Mouse (Mus musculus) small intestine, adult 2 months (tissue): ENCODE data around the gene Yju2.

ENCODE experiments used
- CTCF ChIP-seq: fragments of 200-500 bp; IDR thresholded peaks from 2 replicates; pipeline ENCODE4 v1.5.1; 2012; ENCODE audit warnings: low read depth, mild to moderate bottlenecking, control low read depth, inconsistent platforms, low read length, moderate library complexity, mixed read lengths; ENCODE audit not compliant: insufficient replicate concordance, insufficient read length; ENCODE audit errors: extremely low read depth
- POLR2A ChIP-seq: fragments of 200-500 bp; IDR thresholded peaks from 2 replicates; pipeline ENCODE4 v1.6.1; 2012; ENCODE audit warnings: low read depth, mild to moderate bottlenecking, control low read depth, inconsistent platforms, low read length, moderate library complexity

DNA sequence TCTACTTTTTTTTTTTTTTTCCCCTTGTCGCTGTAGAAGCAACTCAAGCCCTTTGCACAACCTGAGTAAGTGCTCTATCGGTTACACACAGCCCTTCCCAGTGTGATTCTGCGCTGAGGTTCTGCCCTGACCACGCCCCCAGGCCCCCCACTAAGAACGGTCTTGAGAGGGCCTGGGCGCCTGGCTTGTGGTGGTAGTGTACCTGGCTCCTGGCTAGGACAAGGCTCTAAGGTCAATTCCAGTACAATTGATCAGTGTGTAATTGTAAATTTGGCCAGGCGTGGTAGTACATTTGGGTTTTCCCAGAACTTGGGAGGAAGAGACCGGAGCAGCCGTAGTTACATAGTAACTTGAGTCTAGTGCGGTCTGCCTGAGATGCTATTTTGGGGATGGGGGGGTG is 48.1 kb downstream of the Yju2 start:
- TF ChIP-seq POLR2A (no peak), CTCF (no peak)
